Mouse (Mus musculus) liver, embryonic 14.5 days (tissue): Measurements from ENCODE around the gene Il1rn. TPM values are rescaled to one million over a fixed set of nuclear protein-coding genes. Genes with fewer than 3 reads are reported as not detected.

Experiments used
- ATAC-seq: fragments of 200-750 bp; cut with Nextera tagmentation; 2 replicates; pipeline ENCODE4 v1.8.0; 2017; ENCODE audit warnings: moderate number of reproducible peaks, mild to moderate bottlenecking, moderate library complexity; ENCODE audit not compliant: insufficient read depth
- DNase-seq, 3 experiments: peaks; one replicate each; pipeline ENCODE4 v3.0.0-alpha.2; 2012 to 2013; ENCODE audit warnings: low read depth in 3 of 3, low spot score in 3 of 3
- H3K27ac ChIP-seq: fragments of 300-500 bp; sonication (generic); 2 replicates; pipeline ENCODE4 v1.5.1; 2014; ENCODE audit warnings: moderate library complexity, mild to moderate bottlenecking, control low read depth, inconsistent platforms
- H3K27me3 ChIP-seq: fragments of 300-500 bp; sonication (generic); 2 replicates; pipeline ENCODE4 v1.6.1; 2014; ENCODE audit warnings: mild to moderate bottlenecking, low read length, moderate library complexity; ENCODE audit not compliant: control insufficient read depth, insufficient read depth
- H3K36me3 ChIP-seq: fragments of 300-500 bp; sonication (generic); replicated peaks from 2 replicates; pipeline ENCODE4 v1.6.1; 2014; ENCODE audit warnings: low read depth; ENCODE audit not compliant: control insufficient read depth, insufficient read depth
- H3K4me1 ChIP-seq, 2 experiments: fragments of 200-500 bp in 1 of 2; fragments of 300-500 bp in 1 of 2; sonication (generic) in 1 of 2; replicated peaks; 2 replicates each; pipeline ENCODE4 v1.6.1; 2012 to 2014; ENCODE audit warnings: antibody characterized with exemption in 1 of 2, inconsistent platforms in 1 of 2, low read length in 1 of 2; ENCODE audit not compliant: control insufficient read depth in 2 of 2, insufficient read depth in 2 of 2
- H3K4me2 ChIP-seq: fragments of 300-500 bp; sonication (generic); 2 replicates; pipeline ENCODE4 v1.6.1; 2014; ENCODE audit warnings: low read depth, mild to moderate bottlenecking, control low read depth, moderate library complexity
- H3K4me3 ChIP-seq, 2 experiments: fragments of 200-500 bp in 1 of 2; fragments of 300-500 bp in 1 of 2; sonication (generic) in 1 of 2; 2 replicates each; pipeline ENCODE4 v1.5.1; 2012 to 2014; ENCODE audit warnings: low read depth in 2 of 2, low read length in 2 of 2, mild to moderate bottlenecking in 2 of 2, control low read depth in 1 of 2, inconsistent platforms in 1 of 2, moderate library complexity in 1 of 2; ENCODE audit not compliant: insufficient read depth in 1 of 2
- H3K9ac ChIP-seq: fragments of 300-500 bp; sonication (generic); replicated peaks from 2 replicates; pipeline ENCODE4 v1.6.1; 2014; ENCODE audit warnings: mild to moderate bottlenecking, control low read depth, moderate library complexity
- H3K9me3 ChIP-seq: fragments of 300-500 bp; sonication (generic); 2 replicates; pipeline ENCODE4 v1.6.1; 2016; ENCODE audit warnings: low read length, mixed read lengths; ENCODE audit not compliant: control insufficient read depth
- CTCF ChIP-seq: IDR thresholded peaks from 2 replicates; pipeline ENCODE4 v1.5.1; 2016; ENCODE audit warnings: antibody characterized with exemption, low read depth, control low read depth
- EP300 ChIP-seq: IDR thresholded peaks from 2 replicates; pipeline ENCODE4 v1.6.1; 2016; ENCODE audit warnings: antibody characterized with exemption, low read depth
- WGBS: fragments of 180-500 bp; shearing (Covaris S2); extraction: QIAGEN DNeasy Blood & Tissue Kit; methylation state at CpG from one replicate; pipeline ENCODE4 v1.1.7; 2014; ENCODE audit not compliant: insufficient replicate concordance; 5-methylcytosine and 5-hydroxymethylcytosine counted together
- polyA plus RNA-seq, 2 experiments: library from polyadenylated mRNA; depleted of rRNA in 1 of 2; stranded (reverse) in 1 of 2; unstranded in 1 of 2; fragments of >200 nt; fragmentation: Nextera tagmentation in 1 of 2; extraction: Ambion mirVana in 1 of 2; gene quantifications; 2 replicates each; pipeline versions ENCODE4 v1.2.1 to v1.2.3; 2012 to 2014

Il1rn gene
- polyA plus RNA-seq, 2 experiments: 4.8 to 6.4 TPM

GRCm38 (mm10) chr2:24345056-24345455 lies 8.4 kb downstream of the Il1rn start:
- H3K4me1 ChIP-seq: peaks cover 0 to 2% of the 10 kb centered on the region in 2 experiments; a peak in 1 of 4 replicates
- 49% methylated on average over 8 of the region's 8 CpGs for WGBS
- no peaks in the 10 kb centered on the region for H3K36me3 ChIP-seq
- 0 out of 4 replicates have a peak overlapping the region, but pooled peaks of 1 of the 2 experiments have one; percentile 10 for H3K4me3 ChIP-seq
- H3K9ac ChIP-seq: no peak overlapping the region
- DNase-seq: no peak
- H3K27me3 ChIP-seq: no peaks in the 10 kb centered on the region
- H3K9me3 ChIP-seq: no peaks in the 10 kb centered on the region
- peak; percentile 48; the same call in 1 of the 2 replicates for ATAC-seq
- TF ChIP-seq CTCF (no peak), EP300 (no peak)
- H3K4me2 ChIP-seq: peak overlapping the region; percentile 41; the same call in 1 of the 2 replicates
- H3K27ac ChIP-seq: no peak overlapping the region

GRCm38 (mm10) chr2:24347926-24348325 lies 11.3 kb downstream of the Il1rn start:
- H3K4me3 ChIP-seq: no peak overlapping the region
- DNase-seq (no peak), ATAC-seq (no peak)
- H3K4me1 ChIP-seq: peaks cover 0 to 3% of the 10 kb centered on the region in 2 experiments; a peak in 1 of 4 replicates
- H3K27ac ChIP-seq: no peak overlapping the region
- H3K4me2 ChIP-seq: no peak overlapping the region
- WGBS: 61% methylated on average over 1 of the region's 1 CpGs
- H3K9ac ChIP-seq: no peak overlapping the region
- no peaks in the 10 kb centered on the region for H3K36me3 ChIP-seq
- no peaks in the 10 kb centered on the region for H3K9me3 ChIP-seq
- no peak for TF ChIP-seq EP300
- no peak for TF ChIP-seq CTCF
- no peaks in the 10 kb centered on the region for H3K27me3 ChIP-seq

- no peaks in the 10 kb centered on the region for H3K9me3 ChIP-seq
- peaks cover 0 to 2% of the 10 kb centered on the region in 2 experiments; a peak in 1 of 4 replicates for H3K4me1 ChIP-seq
- H3K4me3 ChIP-seq: no peak overlapping the region
- WGBS: 35% methylated on average over 2 of the region's 2 CpGs
- H3K36me3 ChIP-seq: no peaks in the 10 kb centered on the region
- no peak for DNase-seq
- H3K27ac ChIP-seq: no peak overlapping the region
- H3K27me3 ChIP-seq: no peaks in the 10 kb centered on the region
- H3K9ac ChIP-seq: no peak overlapping the region
- no peak for TF ChIP-seq EP300
- no peak for TF ChIP-seq CTCF
- ATAC-seq: peak; percentile 31; the same call in 1 of the 2 replicates
- no peak overlapping the region for H3K4me2 ChIP-seq
Measured at GRCm38 (mm10) chr2:24351159-24351558, 14.5 kb downstream of the Il1rn start.

- peaks cover 0 to 2% of the 10 kb centered on the region in 2 experiments; a peak in 1 of 4 replicates for H3K4me1 ChIP-seq
- no peak overlapping the region for H3K4me2 ChIP-seq
- whole genome bisulfite sequencing: 67% methylated on average over 2 of the region's 2 CpGs
- no peak overlapping the region for H3K27ac ChIP-seq
- no peak overlapping the region for H3K4me3 ChIP-seq
- no peak overlapping the region for H3K9ac ChIP-seq
- no peaks in the 10 kb centered on the region for H3K27me3 ChIP-seq
- ATAC-seq (no peak), DNase-seq (no peak)
- no peaks in the 10 kb centered on the region for H3K9me3 ChIP-seq
- no peak for TF ChIP-seq EP300
- TF ChIP-seq CTCF: no peak
- no peaks in the 10 kb centered on the region for H3K36me3 ChIP-seq
Measured at GRCm38 (mm10) chr2:24353042-24353441, 16.4 kb downstream of the Il1rn start.

- H3K4me1 ChIP-seq: no peaks in the 10 kb centered on the region; a peak in 1 of 4 replicates
- H3K27ac ChIP-seq: no peak overlapping the region
- H3K4me2 ChIP-seq: no peak overlapping the region
- no peaks in the 10 kb centered on the region for H3K9me3 ChIP-seq
- TF ChIP-seq CTCF: peak; percentile 28; the same call in 1 of the 2 replicates
- no peak for TF ChIP-seq EP300
- no peaks in the 10 kb centered on the region for H3K36me3 ChIP-seq
- DNase-seq (no peak), ATAC-seq (no peak)
- H3K9ac ChIP-seq: no peak overlapping the region
- H3K27me3 ChIP-seq: no peaks in the 10 kb centered on the region
- WGBS: 0% methylated on average over 1 of the region's 1 CpGs
- no peak overlapping the region for H3K4me3 ChIP-seq
Measured at GRCm38 (mm10) chr2:24357642-24358041, 21.0 kb downstream of the Il1rn start.
